Mouse (Mus musculus) brain, embryonic 14.5 days (tissue): Measurements from ENCODE around the gene Npcd.
A peak's percentile ranks its signal among the peaks of the same experiment; 100 is the strongest.

Experiments
- CTCF ChIP-seq: fragments of 200-500 bp; IDR thresholded peaks from 2 replicates; pipeline ENCODE4 v1.5.1; 2012; ENCODE audit warnings: inconsistent platforms, mild to moderate bottlenecking, moderate library complexity, borderline replicate concordance; ENCODE audit not compliant: insufficient read depth, insufficient read length; ENCODE audit errors: extremely low read depth
- POLR2A ChIP-seq: fragments of 200-500 bp; IDR thresholded peaks from 2 replicates; pipeline ENCODE4 v1.6.1; 2012; ENCODE audit warnings: mild to moderate bottlenecking, inconsistent platforms, borderline replicate concordance; ENCODE audit not compliant: poor library complexity, insufficient read depth, insufficient read length, severe bottlenecking; ENCODE audit errors: extremely low read depth

- TF ChIP-seq CTCF (no peak; the same call in 1 of the 2 replicates), POLR2A (peak; percentile 91)
These were observed 29.5 kb downstream of the Npcd start, which contains the start of gene Nptxr for GRCm38 (mm10) chr15:79804352-79805071.
